Mouse (Mus musculus): Measurements from ENCODE around the gene Vamp2. TPM values are rescaled to one million over a fixed set of nuclear protein-coding genes. Genes with fewer than 3 reads are reported as not detected.
A peak's percentile ranks its signal among the peaks of the same experiment; 100 is the strongest.

The Vamp2 gene
- polyA plus RNA-seq, 1 experiment = 84.4 TPM

GRCm38 (mm10) chr11:69065394-69065925 is 22.8 kb upstream of the Vamp2 start:
- Histone ChIP-seq H3K27ac (ENCODE audit: insufficient read depth, low read depth, low read length) (no peak overlapping the region), H3K27me3 (ENCODE audit: control insufficient read depth, insufficient read depth, low read length) (no peaks in the 10 kb centered on the region), H3K36me3 (ENCODE audit: control insufficient read depth, insufficient read depth, low read length) (no peaks in the 10 kb centered on the region), H3K4me1 (ENCODE audit: control insufficient read depth, insufficient read depth, insufficient read length, low read length) (peaks cover 12% of the 10 kb centered on the region), H3K4me3 (ENCODE audit: low read depth, low read length) (no peak overlapping the region)
- no peak for TF ChIP-seq CTCF (IDR thresholded peaks at IDR 0.05; ENCODE audit: extremely low read depth, insufficient read length, insufficient replicate concordance, low read depth, low read length)
- no peak for TF ChIP-seq POLR2A (IDR thresholded peaks at IDR 0.05; ENCODE audit: low read depth, low read length)
- WGBS = 71% methylated on average over 3 of the region's 3 CpGs

GRCm38 (mm10) chr11:69066163-69066861 is 22.0 kb upstream of the Vamp2 start:
- H3K27me3 ChIP-seq (ENCODE audit: control insufficient read depth, insufficient read depth, low read length) = no peaks in the 10 kb centered on the region
- peaks cover 12% of the 10 kb centered on the region; the same call in 1 of the 2 replicates for H3K4me1 ChIP-seq (ENCODE audit: control insufficient read depth, insufficient read depth, insufficient read length, low read length)
- TF ChIP-seq CTCF (IDR thresholded peaks at IDR 0.05; ENCODE audit: extremely low read depth, insufficient read length, insufficient replicate concordance, low read depth, low read length) (no peak), POLR2A (IDR thresholded peaks at IDR 0.05; ENCODE audit: low read depth, low read length) (no peak)
- H3K27ac ChIP-seq (ENCODE audit: insufficient read depth, low read depth, low read length) = no peak overlapping the region
- H3K36me3 ChIP-seq (ENCODE audit: control insufficient read depth, insufficient read depth, low read length) = no peaks in the 10 kb centered on the region
- WGBS = 4% methylated on average over 29 of the region's 29 CpGs
- H3K4me3 ChIP-seq (ENCODE audit: low read depth, low read length) = peak overlapping the region; percentile 53

GRCm38 (mm10) chr11:69066956-69067355 is 21.3 kb upstream of the Vamp2 start:
- H3K36me3 ChIP-seq (ENCODE audit: control insufficient read depth, insufficient read depth, low read length) = no peaks in the 10 kb centered on the region
- peaks cover 10% of the 10 kb centered on the region; the same call in 1 of the 2 replicates for H3K4me1 ChIP-seq (ENCODE audit: control insufficient read depth, insufficient read depth, insufficient read length, low read length)
- H3K27ac ChIP-seq (ENCODE audit: insufficient read depth, low read depth, low read length) = peak overlapping the region; percentile 70; the same call in 1 of the 2 replicates
- TF ChIP-seq CTCF (IDR thresholded peaks at IDR 0.05; ENCODE audit: extremely low read depth, insufficient read length, insufficient replicate concordance, low read depth, low read length) (peak; percentile 85; the same call in 1 of the 2 replicates), POLR2A (IDR thresholded peaks at IDR 0.05; ENCODE audit: low read depth, low read length) (no peak)
- H3K4me3 ChIP-seq (ENCODE audit: low read depth, low read length) = no peak overlapping the region
- no peaks in the 10 kb centered on the region for H3K27me3 ChIP-seq (ENCODE audit: control insufficient read depth, insufficient read depth, low read length)
- 5% methylated on average over 8 of the region's 8 CpGs for WGBS

- Histone ChIP-seq H3K27ac (ENCODE audit: insufficient read depth, low read depth, low read length) (peak overlapping the region; percentile 70), H3K4me3 (ENCODE audit: low read depth, low read length) (no peak overlapping the region), H3K27me3 (ENCODE audit: control insufficient read depth, insufficient read depth, low read length) (no peaks in the 10 kb centered on the region), H3K36me3 (ENCODE audit: control insufficient read depth, insufficient read depth, low read length) (no peaks in the 10 kb centered on the region), H3K4me1 (ENCODE audit: control insufficient read depth, insufficient read depth, insufficient read length, low read length) (peaks cover 10% of the 10 kb centered on the region; the same call in 1 of the 2 replicates)
- TF ChIP-seq CTCF (IDR thresholded peaks at IDR 0.05; ENCODE audit: extremely low read depth, insufficient read length, insufficient replicate concordance, low read depth, low read length) (no peak), POLR2A (IDR thresholded peaks at IDR 0.05; ENCODE audit: low read depth, low read length) (no peak)
- WGBS = 26% methylated on average over 6 of the region's 6 CpGs
Measured at GRCm38 (mm10) chr11:69067601-69068000, 20.7 kb upstream of the Vamp2 start.

- Histone ChIP-seq H3K4me3 (ENCODE audit: low read depth, low read length) (peak overlapping the region; percentile 74), H3K27ac (ENCODE audit: insufficient read depth, low read depth, low read length) (peak overlapping the region; percentile 60), H3K4me1 (ENCODE audit: control insufficient read depth, insufficient read depth, insufficient read length, low read length) (peaks cover 10% of the 10 kb centered on the region; the same call in 1 of the 2 replicates), H3K36me3 (ENCODE audit: control insufficient read depth, insufficient read depth, low read length) (no peaks in the 10 kb centered on the region), H3K27me3 (ENCODE audit: control insufficient read depth, insufficient read depth, low read length) (no peaks in the 10 kb centered on the region)
- 2% methylated on average over 13 of the region's 13 CpGs for WGBS
- TF ChIP-seq POLR2A (IDR thresholded peaks at IDR 0.05; ENCODE audit: low read depth, low read length) (no peak), CTCF (IDR thresholded peaks at IDR 0.05; ENCODE audit: extremely low read depth, insufficient read length, insufficient replicate concordance, low read depth, low read length) (no peak; the same call in 1 of the 2 replicates)
Measured at GRCm38 (mm10) chr11:69070093-69070492, 18.2 kb upstream of the Vamp2 start.

- Histone ChIP-seq H3K27ac (ENCODE audit: insufficient read depth, low read depth, low read length) (peak within 1 kb of the TSS; percentile 60), H3K36me3 (ENCODE audit: control insufficient read depth, insufficient read depth, low read length) (no peaks in the 10 kb centered on the region), H3K4me1 (ENCODE audit: control insufficient read depth, insufficient read depth, insufficient read length, low read length) (peaks cover 10% of the 10 kb centered on the region; the same call in 1 of the 2 replicates), H3K27me3 (ENCODE audit: control insufficient read depth, insufficient read depth, low read length) (no peaks in the 10 kb centered on the region), H3K4me3 (ENCODE audit: low read depth, low read length) (peak within 1 kb of the TSS; percentile 74)
- TF ChIP-seq CTCF (IDR thresholded peaks at IDR 0.05; ENCODE audit: extremely low read depth, insufficient read length, insufficient replicate concordance, low read depth, low read length) = no peak
- TF ChIP-seq POLR2A (IDR thresholded peaks at IDR 0.05; ENCODE audit: low read depth, low read length) = peak; percentile 85
- under 1% methylated on average over 47 of the region's 47 CpGs for WGBS
Measured at GRCm38 (mm10) chr11:69070590-69071222, 17.6 kb upstream of the Vamp2 start, which contains the start of gene Tmem107. Gene Tmem107 (plus strand): TSS chr11:69070806.

- Histone ChIP-seq H3K27ac (ENCODE audit: insufficient read depth, low read depth, low read length) (peak overlapping the region; percentile 60; the same call in 1 of the 2 replicates), H3K4me3 (ENCODE audit: low read depth, low read length) (peak overlapping the region; percentile 74), H3K27me3 (ENCODE audit: control insufficient read depth, insufficient read depth, low read length) (no peaks in the 10 kb centered on the region), H3K4me1 (ENCODE audit: control insufficient read depth, insufficient read depth, insufficient read length, low read length) (peaks cover 8% of the 10 kb centered on the region; the same call in 1 of the 2 replicates), H3K36me3 (ENCODE audit: control insufficient read depth, insufficient read depth, low read length) (no peaks in the 10 kb centered on the region)
- TF ChIP-seq POLR2A (IDR thresholded peaks at IDR 0.05; ENCODE audit: low read depth, low read length) (no peak), CTCF (IDR thresholded peaks at IDR 0.05; ENCODE audit: extremely low read depth, insufficient read length, insufficient replicate concordance, low read depth, low read length) (no peak)
- 36% methylated on average over 9 of the region's 9 CpGs for WGBS
Measured at GRCm38 (mm10) chr11:69071262-69071661, 17.0 kb upstream of the Vamp2 start.

All from small intestine, adult 2 months (tissue).